Mouse (Mus musculus) spleen, adult 2 months (tissue): Measurements from ENCODE around the gene 1700056E22Rik. TPM values are rescaled to one million over a fixed set of nuclear protein-coding genes. Genes with fewer than 3 reads are reported as not detected.

Experiments used
- DNase-seq, 2 experiments: peaks; one replicate each; pipeline versions ENCODE4 v3.0.0 to v3.0.0-alpha.2; 2012 to 2021; ENCODE audit warnings: low spot score in 2 of 2, low read depth in 1 of 2
- H3K27ac ChIP-seq: fragments of 200-500 bp; 2 replicates; pipeline ENCODE4 v1.5.1; 2012; ENCODE audit warnings: low read length, inconsistent platforms; ENCODE audit not compliant: insufficient read depth
- H3K27me3 ChIP-seq: fragments of 200-500 bp; 2 replicates; pipeline ENCODE4 v1.6.1; 2012; ENCODE audit warnings: mild to moderate bottlenecking, moderate library complexity, low read length, inconsistent platforms; ENCODE audit not compliant: control insufficient read depth, insufficient read depth
- H3K36me3 ChIP-seq: fragments of 200-500 bp; 2 replicates; pipeline ENCODE4 v1.6.1; 2012; ENCODE audit warnings: mild to moderate bottlenecking, low read length, inconsistent platforms; ENCODE audit not compliant: control insufficient read depth, insufficient read depth
- H3K4me1 ChIP-seq: fragments of 200-500 bp; 2 replicates; pipeline ENCODE4 v1.6.1; 2011; ENCODE audit warnings: inconsistent platforms; ENCODE audit not compliant: control insufficient read depth, insufficient read depth, insufficient read length
- H3K4me3 ChIP-seq: fragments of 200-500 bp; 2 replicates; pipeline ENCODE4 v1.5.1; 2011; ENCODE audit warnings: mild to moderate bottlenecking, inconsistent platforms; ENCODE audit not compliant: insufficient read depth, insufficient read length; ENCODE audit errors: extremely low read depth
- CTCF ChIP-seq: fragments of 200-500 bp; IDR thresholded peaks from 2 replicates; pipeline ENCODE4 v1.5.1; 2011; ENCODE audit warnings: mild to moderate bottlenecking, inconsistent platforms; ENCODE audit not compliant: insufficient read depth, insufficient read length, insufficient replicate concordance; ENCODE audit errors: extremely low read depth
- POLR2A ChIP-seq: fragments of 200-500 bp; IDR thresholded peaks from 2 replicates; pipeline ENCODE4 v1.6.1; 2011; ENCODE audit warnings: low read depth, low read length, inconsistent platforms
- WGBS: fragments of 180-500 bp; shearing (Covaris S2); methylation state at CpG from one replicate; pipeline ENCODE4 v1.1.7; 2018; 5-methylcytosine and 5-hydroxymethylcytosine counted together
- polyA plus RNA-seq: library from polyadenylated mRNA; depleted of rRNA; stranded (reverse); fragments of >200 nt; gene quantifications from 2 replicates; pipeline ENCODE4 v1.2.3, GENCODE M21; 2012

1700056E22Rik gene
- polyA plus RNA-seq, 1 experiment, result 1.8 TPM

- Histone ChIP-seq H3K4me3 (no peak overlapping the region), H3K27me3 (no peaks in the 10 kb centered on the region), H3K4me1 (peaks cover 8% of the 10 kb centered on the region; the same call in 1 of the 2 replicates), H3K36me3 (peaks cover 14% of the 10 kb centered on the region), H3K27ac (no peak overlapping the region)
- WGBS, result 91% methylated on average over 18 of the region's 18 CpGs
- no peak for DNase-seq
- TF ChIP-seq CTCF, result no peak
- TF ChIP-seq POLR2A, result no peak
These were observed 33.8 kb upstream of the 1700056E22Rik start for GRCm38 (mm10) chr1:184067704-184068558.

DNA sequence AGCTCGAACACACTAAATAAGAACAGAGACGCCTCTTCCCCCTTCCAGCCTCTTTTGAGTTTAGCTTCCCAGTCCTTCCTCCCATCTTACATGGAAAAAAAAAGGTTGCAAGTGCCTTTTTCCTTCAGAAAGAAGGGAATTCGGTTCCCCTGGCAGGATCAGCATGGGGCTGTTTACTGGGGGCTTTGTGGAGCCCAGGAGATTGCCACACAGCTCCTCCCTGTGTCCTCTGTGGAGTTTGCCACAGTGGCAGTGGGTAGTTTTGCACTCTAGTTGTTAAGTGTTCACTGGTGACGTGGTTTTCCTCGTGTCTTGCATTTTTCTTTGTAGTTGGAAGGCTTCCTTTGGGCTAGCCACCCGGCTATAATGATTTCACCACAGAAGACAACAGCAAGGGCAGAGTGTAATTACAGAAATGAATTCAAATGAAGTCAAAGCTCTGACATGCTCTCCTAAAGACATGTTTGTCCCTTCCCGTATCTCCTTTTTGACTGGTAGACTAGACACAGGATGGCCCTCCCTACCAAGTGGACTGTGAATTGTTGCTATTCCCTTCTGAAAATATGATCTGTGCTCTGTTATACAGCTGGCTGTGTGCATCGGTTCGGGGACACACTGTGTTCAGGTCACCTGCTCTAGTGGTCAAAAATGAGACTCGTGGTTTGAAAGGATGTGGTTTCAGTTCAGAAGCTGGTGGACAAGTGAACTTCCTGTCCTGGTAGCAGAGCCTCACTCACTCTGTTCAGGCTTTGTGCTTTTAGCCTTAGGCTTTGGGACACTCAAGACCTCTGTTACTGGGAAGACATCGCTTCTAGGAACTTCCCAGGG is 32.6 kb upstream of the 1700056E22Rik start:
- TF ChIP-seq POLR2A (no peak), CTCF (no peak)
- no peak overlapping the region for H3K27ac ChIP-seq
- peaks cover 14% of the 10 kb centered on the region for H3K36me3 ChIP-seq
- 50% methylated on average over 11 of the region's 11 CpGs for whole genome bisulfite sequencing
- no peaks in the 10 kb centered on the region for H3K27me3 ChIP-seq
- no peak for DNase-seq
- no peak overlapping the region for H3K4me3 ChIP-seq
- peaks cover 8% of the 10 kb centered on the region; the same call in 1 of the 2 replicates for H3K4me1 ChIP-seq

DNA sequence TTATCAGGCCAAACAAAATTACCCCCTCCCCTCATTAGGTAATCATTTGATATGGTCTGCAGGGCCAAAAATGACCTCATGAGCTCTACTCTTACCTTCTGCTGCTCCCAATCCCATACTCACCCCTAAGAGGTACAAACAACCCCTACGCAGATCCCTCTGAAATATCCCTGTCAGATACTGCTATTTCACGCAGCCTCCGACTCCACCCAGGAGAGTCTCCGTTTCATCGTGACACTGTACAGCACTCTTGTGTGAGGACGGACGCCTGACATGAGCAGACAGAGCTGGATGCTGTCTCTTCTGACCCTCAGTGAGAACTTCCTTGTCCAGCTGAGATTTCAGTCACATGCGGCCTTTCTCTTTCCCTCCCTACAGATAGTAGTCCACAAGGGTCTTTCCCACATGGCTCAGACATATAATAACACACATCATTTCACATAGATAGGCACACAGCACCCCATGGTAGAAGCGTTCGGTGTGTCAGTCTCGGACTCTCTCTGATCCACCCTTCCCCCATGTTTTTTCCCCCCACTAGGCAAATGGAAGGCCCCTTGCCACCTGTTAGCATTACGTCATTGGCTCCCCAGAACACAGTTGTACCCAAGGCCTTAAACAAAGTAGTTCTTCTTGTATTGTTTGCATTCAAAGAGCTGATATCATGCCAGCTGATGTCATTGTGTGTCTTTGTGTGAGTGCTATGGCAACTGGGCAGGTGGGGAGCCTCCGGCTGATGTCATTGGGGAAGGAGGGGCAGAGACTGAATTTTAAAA is 31.7 kb upstream of the 1700056E22Rik start:
- WGBS, result 93% methylated on average over 13 of the region's 13 CpGs

DNA sequence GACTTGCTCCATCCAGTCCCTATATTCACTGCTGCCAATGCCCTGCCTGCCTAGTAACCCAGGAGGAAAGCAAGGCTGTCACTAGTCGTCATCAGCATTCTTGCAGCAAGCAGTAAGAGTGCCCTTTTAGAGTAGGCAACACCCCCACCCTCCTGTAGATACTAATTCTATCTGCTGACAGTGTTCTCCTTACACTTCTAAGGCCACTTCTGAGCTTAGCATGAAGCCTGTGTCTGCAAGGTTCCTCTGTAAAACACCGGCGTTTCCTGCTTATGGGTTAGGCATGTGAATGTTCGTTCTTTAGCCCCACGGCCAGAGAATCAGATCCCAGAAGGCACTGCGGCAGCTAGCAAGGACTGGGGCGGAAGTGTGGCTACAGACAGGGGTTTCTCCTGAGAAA is 30.2 kb upstream of the 1700056E22Rik start:
- peak in 1 of 2 experiments; percentile 42 for DNase-seq
- peaks cover 10% of the 10 kb centered on the region; the same call in 1 of the 2 replicates for H3K4me1 ChIP-seq
- no peak overlapping the region for H3K27ac ChIP-seq
- no peaks in the 10 kb centered on the region for H3K27me3 ChIP-seq
- 54% methylated on average over 7 of the region's 7 CpGs for WGBS
- peaks cover 7% of the 10 kb centered on the region for H3K36me3 ChIP-seq
- TF ChIP-seq POLR2A, result no peak
- TF ChIP-seq CTCF, result no peak
- no peak overlapping the region for H3K4me3 ChIP-seq

More for the DNA sequence above, 31.7 kb upstream of the 1700056E22Rik start:
- H3K4me1 ChIP-seq, result peaks cover 10% of the 10 kb centered on the region; the same call in 1 of the 2 replicates
- H3K36me3 ChIP-seq, result peaks cover 10% of the 10 kb centered on the region
- no peak overlapping the region for H3K27ac ChIP-seq
- TF ChIP-seq POLR2A (no peak), CTCF (no peak)
- H3K4me3 ChIP-seq, result no peak overlapping the region
- H3K27me3 ChIP-seq, result no peaks in the 10 kb centered on the region
- no peak for DNase-seq

DNA sequence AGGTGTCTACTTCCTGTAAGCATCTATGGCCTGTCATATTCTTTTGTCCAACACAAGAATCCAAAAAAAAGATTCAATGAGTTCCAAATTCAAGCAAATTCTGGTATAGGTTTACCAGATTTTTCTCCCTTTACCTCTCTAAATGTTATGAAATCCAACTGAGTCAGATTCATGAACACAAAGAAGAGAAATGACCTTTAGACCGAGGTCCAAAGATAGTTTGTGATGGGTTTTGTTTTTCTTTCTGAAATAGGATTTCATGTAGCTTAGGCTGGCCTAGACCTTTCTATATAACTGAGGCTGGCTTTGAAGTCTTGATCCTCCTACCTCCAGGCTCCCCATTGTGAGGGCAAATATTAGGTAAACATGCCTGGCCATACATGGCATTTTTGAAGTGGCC is 27.8 kb upstream of the 1700056E22Rik start:
- Histone ChIP-seq H3K27ac (no peak overlapping the region), H3K27me3 (no peaks in the 10 kb centered on the region), H3K36me3 (peaks cover 2% of the 10 kb centered on the region; the same call in 1 of the 2 replicates), H3K4me1 (peaks cover 8% of the 10 kb centered on the region; the same call in 1 of the 2 replicates), H3K4me3 (no peak overlapping the region)
- no peak for DNase-seq
- 92% methylated on average over 1 of the region's 1 CpGs for WGBS
- no peak for TF ChIP-seq CTCF
